Mouse (Mus musculus) CD4-positive helper T cell, adult 2 months (primary cell): ENCODE measurements around the gene Polr3b.

Experiments
- DNase-seq: peaks from one replicate; pipeline ENCODE4 v3.0.0-alpha.2; 2012; ENCODE audit warnings: low read depth, missing footprints, low spot score

Polr3b gene

GRCm38 (mm10) chr10:84758483-84759431 is 136.7 kb downstream of the Polr3b start:
- no peak for DNase-seq

GRCm38 (mm10) chr10:84759511-84760117 is 137.5 kb downstream of the Polr3b start:
- no peak for DNase-seq

GRCm38 (mm10) chr10:84760118-84761111 is 138.3 kb downstream of the Polr3b start:
- DNase-seq = no peak

GRCm38 (mm10) chr10:84768766-84769165 is 146.7 kb downstream of the Polr3b start:
- peak; percentile 63 for DNase-seq

- no peak for DNase-seq
Measured at GRCm38 (mm10) chr10:84772380-84773130, 150.5 kb downstream of the Polr3b start.

- DNase-seq = no peak
Measured at GRCm38 (mm10) chr10:84773889-84774288, 151.8 kb downstream of the Polr3b start.

- DNase-seq = peak; percentile 33
Measured at GRCm38 (mm10) chr10:84774573-84774972, 152.5 kb downstream of the Polr3b start.
